Comparison of ENCODE assay signal across 22 mouse cellular contexts in genomic region chr3:67732858-67733257, GRCm38 (mm10).
DNase-seq lines count a peak whose midpoint lies in the region; ATAC-seq and TF ChIP-seq lines count a peak whose summit lies in the region.
"Had no signal": no experiment of that assay in that cellular context is flagged by ENCODE, and none has a peak within 500 bp of the region (broad histone marks: within the 10 kb centered on the region; RNA-seq: fewer than 3 reads in every experiment).

No protein-coding gene starts in this region.

- H3K4me2 ChIP-seq in hindbrain, embryonic 16.5 days (ENCODE audit: low read length): no peak overlapping the region
- no peak overlapping the region for H3K4me2 ChIP-seq in hindbrain, embryonic 11.5 days (replicated peaks; ENCODE audit: low read depth, low read length)
- H3K4me2 ChIP-seq in midbrain, postnatal 0 days (ENCODE audit: low read depth, low read length, poor library complexity, severe bottlenecking): no peak overlapping the region
- no peak overlapping the region for H3K4me2 ChIP-seq in midbrain, embryonic 14.5 days (ENCODE audit: low read length)
- H3K4me2 ChIP-seq: embryonic facial prominence, embryonic 15.5 days; forebrain, embryonic 15.5 days; hindbrain, embryonic 14.5 days had no signal

- no peak overlapping the region for H3K4me3 ChIP-seq in hindbrain, embryonic 16.5 days (ENCODE audit: low read length)
- no peak overlapping the region for H3K4me3 ChIP-seq in hindbrain, embryonic 11.5 days (ENCODE audit: low read depth, low read length)
- no peak overlapping the region for H3K4me3 ChIP-seq in midbrain, postnatal 0 days (ENCODE audit: low read depth, low read length)
- H3K4me3 ChIP-seq in midbrain, embryonic 14.5 days (replicated peaks; ENCODE audit: low read depth, low read length): no peak overlapping the region
- H3K4me3 ChIP-seq: embryonic facial prominence, embryonic 15.5 days; erythroblast, embryonic 14.5 days; forebrain, embryonic 15.5 days; heart, embryonic 10.5 days had no signal

- no peak overlapping the region for H3K27ac ChIP-seq in hindbrain, embryonic 16.5 days (ENCODE audit: low read depth, low read length)
- no peak overlapping the region for H3K27ac ChIP-seq in hindbrain, embryonic 11.5 days (ENCODE audit: low read depth, low read length)
- H3K27ac ChIP-seq in midbrain, postnatal 0 days (ENCODE audit: low read depth, low read length): no peak overlapping the region
- H3K27ac ChIP-seq in midbrain, embryonic 14.5 days (replicated peaks; ENCODE audit: low read depth, low read length): no peak overlapping the region
- H3K27ac ChIP-seq: embryonic facial prominence, embryonic 15.5 days; forebrain, embryonic 15.5 days; heart, embryonic 10.5 days; hindbrain, embryonic 14.5 days had no signal

- no peaks in the 10 kb centered on the region for H3K27me3 ChIP-seq in hindbrain, embryonic 16.5 days (replicated peaks; ENCODE audit: control insufficient read depth, insufficient read depth, low read length)
- H3K27me3 ChIP-seq in hindbrain, embryonic 11.5 days (ENCODE audit: control insufficient read depth, insufficient read depth, low read length): no peaks in the 10 kb centered on the region
- H3K27me3 ChIP-seq in midbrain, postnatal 0 days (ENCODE audit: insufficient read depth, low read length): no peaks in the 10 kb centered on the region
- no peaks in the 10 kb centered on the region for H3K27me3 ChIP-seq in midbrain, embryonic 14.5 days (ENCODE audit: control insufficient read depth, insufficient read depth, low read length)
- H3K27me3 ChIP-seq: embryonic facial prominence, embryonic 15.5 days; forebrain, embryonic 15.5 days had no signal

- TF ChIP-seq CTCF in midbrain, postnatal 0 days (IDR thresholded peaks at IDR 0.05): 0 out of 2 replicates have a peak, but pooled peaks have one; percentile 4

- no peak for DNase-seq in hindbrain, embryonic 11.5 days (ENCODE audit: low spot score)
- DNase-seq in kidney, postnatal 4 days: peak; percentile 2 to 9
- no peak for DNase-seq in kidney, postnatal 36 days
- DNase-seq in midbrain, postnatal 0 days (ENCODE audit: low spot score): peak; percentile 40
- DNase-seq in midbrain, embryonic 14.5 days: no peak
- no peak for DNase-seq in yolk sac, embryonic 10.5 days (ENCODE audit: low spot score)
- DNase-seq: adrenal gland, adult 2 months; adrenal gland, postnatal 25 days; cerebellum, adult 11-12 months; cerebellum, adult 9-11 months; embryo, embryonic 11 days; gastrocnemius, postnatal 10 days; heart, adult 18-20 months; heart, postnatal 10 days; heart, postnatal 4 days had no signal

- no peak overlapping the region for H3K9ac ChIP-seq in hindbrain, embryonic 16.5 days (ENCODE audit: low read depth, low read length)
- no peak overlapping the region for H3K9ac ChIP-seq in hindbrain, embryonic 11.5 days (ENCODE audit: low read depth, low read length)
- no peak overlapping the region for H3K9ac ChIP-seq in midbrain, postnatal 0 days (replicated peaks; ENCODE audit: low read length, poor library complexity, severe bottlenecking)
- H3K9ac ChIP-seq in midbrain, embryonic 14.5 days (replicated peaks; ENCODE audit: low read length): no peak overlapping the region
- H3K9ac ChIP-seq: embryonic facial prominence, embryonic 15.5 days; forebrain, embryonic 15.5 days; hindbrain, embryonic 14.5 days had no signal

- peak; percentile 82 for ATAC-seq in hindbrain, embryonic 16.5 days
- ATAC-seq in hindbrain, embryonic 11.5 days (ENCODE audit: low FRiP score): no peak
- no peak for ATAC-seq in midbrain, postnatal 0 days (ENCODE audit: low FRiP score)
- no peak for ATAC-seq in midbrain, embryonic 14.5 days (ENCODE audit: low FRiP score, low TSS enrichment)
- ATAC-seq: forebrain, embryonic 15.5 days; inflammation-experienced regulatory T-cells, adult 6 months had no signal

- WGBS in hindbrain, embryonic 16.5 days: 60% methylated on average over 2 of the region's 2 CpGs
- WGBS in hindbrain, embryonic 11.5 days: 87% methylated on average over 2 of the region's 2 CpGs
- 72% methylated on average over 2 of the region's 2 CpGs for WGBS in midbrain, postnatal 0 days
- WGBS in midbrain, embryonic 14.5 days: 82% methylated on average over 2 of the region's 2 CpGs

- no peaks in the 10 kb centered on the region for H3K4me1 ChIP-seq in hindbrain, embryonic 16.5 days (ENCODE audit: control insufficient read depth, insufficient read depth, low read depth, low read length)
- no peaks in the 10 kb centered on the region for H3K4me1 ChIP-seq in hindbrain, embryonic 11.5 days (replicated peaks; ENCODE audit: control insufficient read depth, insufficient read depth, low read length)
- no peaks in the 10 kb centered on the region for H3K4me1 ChIP-seq in midbrain, postnatal 0 days (ENCODE audit: insufficient read depth, low read length)
- no peaks in the 10 kb centered on the region for H3K4me1 ChIP-seq in midbrain, embryonic 14.5 days (ENCODE audit: control insufficient read depth, insufficient read depth, low read length)
- H3K4me1 ChIP-seq: embryonic facial prominence, embryonic 15.5 days; forebrain, embryonic 15.5 days; heart, embryonic 10.5 days had no signal

- H3K9me3 ChIP-seq in hindbrain, embryonic 16.5 days (ENCODE audit: control insufficient read depth, low read length): no peaks in the 10 kb centered on the region
- H3K9me3 ChIP-seq in hindbrain, embryonic 11.5 days (ENCODE audit: control insufficient read depth, low read length): no peaks in the 10 kb centered on the region
- no peaks in the 10 kb centered on the region for H3K9me3 ChIP-seq in midbrain, postnatal 0 days (ENCODE audit: low read length)
- H3K9me3 ChIP-seq in midbrain, embryonic 14.5 days (ENCODE audit: control insufficient read depth, low read length): no peaks in the 10 kb centered on the region
- H3K9me3 ChIP-seq: embryonic facial prominence, embryonic 15.5 days; forebrain, embryonic 15.5 days; heart, embryonic 10.5 days had no signal

- H3K36me3 ChIP-seq in hindbrain, embryonic 16.5 days (ENCODE audit: control insufficient read depth, insufficient read depth, low read length): no peaks in the 10 kb centered on the region
- H3K36me3 ChIP-seq in hindbrain, embryonic 11.5 days (ENCODE audit: control insufficient read depth, insufficient read depth, low read length): no peaks in the 10 kb centered on the region
- H3K36me3 ChIP-seq in midbrain, postnatal 0 days (ENCODE audit: insufficient read depth, low read length): no peaks in the 10 kb centered on the region
- no peaks in the 10 kb centered on the region for H3K36me3 ChIP-seq in midbrain, embryonic 14.5 days (ENCODE audit: control insufficient read depth, insufficient read depth, low read length)
- H3K36me3 ChIP-seq: embryonic facial prominence, embryonic 15.5 days; forebrain, embryonic 15.5 days; heart, embryonic 10.5 days had no signal

Comparison
In these comparisons a context has a peak if more than half of its experiments do, and no peak if none do; other contexts are left out.
1. DNase-seq: peak in kidney, postnatal 4 days (2 of 2) and midbrain, postnatal 0 days (single experiment); none in hindbrain, embryonic 11.5 days (single experiment), kidney, postnatal 36 days (0 of 2), midbrain, embryonic 14.5 days (single experiment) and yolk sac, embryonic 10.5 days (single experiment).